In genomic region chr12:75952011-75952410, GRCm38 (mm10) we compare ENCODE assay signal across 14 mouse cellular contexts.
A peak's percentile ranks its signal among the peaks of the same experiment; 100 is the strongest.
DNase-seq lines count a peak whose midpoint lies in the region; TF ChIP-seq lines count a peak whose summit lies in the region.
"Had no signal": no experiment of that assay in that cellular context is flagged by ENCODE, and none has a peak within 500 bp of the region (broad histone marks: within the 10 kb centered on the region; RNA-seq: fewer than 3 reads in every experiment).

No protein-coding gene starts in this region.

- no peak overlapping the region for H3K27ac ChIP-seq in layer of hippocampus, adult 2 months
- H3K27ac ChIP-seq: embryonic facial prominence, embryonic 13.5 days; heart, embryonic 10.5 days; limb, embryonic 12.5 days; liver, embryonic 12.5 days had no signal

- peak; percentile 72 for DNase-seq in heart, adult 11 months
- no peak for DNase-seq in heart, postnatal 25 days (ENCODE audit: low spot score)
- no peak for DNase-seq in layer of hippocampus, adult 2 months (ENCODE audit: low spot score in 2 of 2)
- no peak for DNase-seq in layer of hippocampus, adult 8-10 months (ENCODE audit: low spot score in 2 of 2)
- peak; percentile 4 for DNase-seq in A20 (ENCODE audit: low read depth, low spot score)
- peak; percentile 8 for DNase-seq in induced T-regulatory cell, adult 2 months (ENCODE audit: low read depth)
- no peak for DNase-seq in B cell, adult 2 months
- no peak for DNase-seq in spleen, postnatal 14 days (ENCODE audit: low spot score in 2 of 2)
- DNase-seq: kidney, adult 11 months had no signal

- H3K4me3 ChIP-seq in layer of hippocampus, adult 2 months: no peak overlapping the region
- H3K4me3 ChIP-seq: embryonic facial prominence, embryonic 13.5 days; heart, embryonic 10.5 days; hindbrain, embryonic 13.5 days; limb, embryonic 12.5 days; liver, embryonic 12.5 days had no signal

- intact Hi-C loops in heart, postnatal 25 days (cut with DNase I): loop anchor here (5.0 kb wide), 1 partner anchor 155 kb away; no protein-coding TSS in a partner anchor

- peak; percentile 19; the same call in 1 of the 2 replicates for TF ChIP-seq CTCF in layer of hippocampus, adult 2 months (conservative IDR thresholded peaks at IDR 0.05)

Comparison
In these comparisons a context has a peak if more than half of its experiments do, and no peak if none do; other contexts are left out.
1. DNase-seq: peak in heart, adult 11 months (single experiment), A20 (single experiment) and induced T-regulatory cell, adult 2 months (single experiment); none in heart, postnatal 25 days (single experiment), layer of hippocampus, adult 2 months (0 of 2), layer of hippocampus, adult 8-10 months (0 of 2), B cell, adult 2 months (0 of 2) and spleen, postnatal 14 days (0 of 2).